Mouse (Mus musculus): Measurements from ENCODE around the gene Slc39a11.

GRCm38 (mm10) chr11:113400868-113401267 is 249.0 kb downstream of the Slc39a11 start:
- no peak for TF ChIP-seq EP300 (IDR thresholded peaks at IDR 0.05)
- TF ChIP-seq CTCF (IDR thresholded peaks at IDR 0.05), result peak; percentile 16; the same call in 1 of the 2 replicates

Measured in lung, postnatal 0 days (tissue).